Mouse (Mus musculus) mature B cell (primary cell): ENCODE results near the gene Rapgef4.

Experiments used
- in situ Hi-C: fragments of 300-500 bp; cut with MboI; formaldehyde crosslinking; loops from 2 replicates; pipeline ENCODE4 v1.14.3; 2019

Rapgef4 gene

DNA sequence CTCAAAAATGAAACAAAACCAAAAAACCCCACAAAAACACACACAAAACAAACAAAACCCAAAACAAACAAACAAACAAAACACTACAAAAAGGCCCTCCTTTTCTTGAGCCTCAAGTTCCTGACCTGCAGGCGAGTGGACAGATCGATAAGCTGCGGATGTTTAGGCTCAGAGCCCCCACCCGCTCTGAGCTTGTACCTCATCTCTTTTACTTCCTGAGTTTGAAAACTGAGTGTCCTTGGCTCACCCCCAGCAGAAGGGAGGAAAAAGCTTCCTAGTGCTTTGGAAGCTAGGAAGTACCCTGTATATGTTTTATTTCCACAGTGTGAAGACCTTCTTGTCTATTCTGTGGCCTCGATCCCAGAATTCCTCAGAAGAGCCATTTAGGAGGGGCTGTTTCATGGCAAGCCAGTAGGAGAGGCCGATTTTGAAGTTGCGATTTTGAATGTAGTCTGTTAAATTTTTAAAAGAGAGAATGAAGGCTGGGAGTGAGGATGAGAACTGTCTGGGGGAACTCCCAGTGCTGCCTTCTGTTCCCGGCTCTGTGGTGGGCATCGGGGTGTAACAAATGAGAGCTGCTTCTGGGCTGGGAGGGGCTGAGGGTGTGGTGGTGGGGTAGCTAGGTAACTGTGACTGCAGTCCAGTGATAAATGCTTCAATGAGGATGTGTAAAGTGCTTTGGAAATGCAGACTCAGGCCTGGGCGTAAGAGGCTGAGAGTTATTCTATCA, 2.0 kb downstream of the Rapgef4 start:
- in situ Hi-C loops: no loop called here

DNA sequence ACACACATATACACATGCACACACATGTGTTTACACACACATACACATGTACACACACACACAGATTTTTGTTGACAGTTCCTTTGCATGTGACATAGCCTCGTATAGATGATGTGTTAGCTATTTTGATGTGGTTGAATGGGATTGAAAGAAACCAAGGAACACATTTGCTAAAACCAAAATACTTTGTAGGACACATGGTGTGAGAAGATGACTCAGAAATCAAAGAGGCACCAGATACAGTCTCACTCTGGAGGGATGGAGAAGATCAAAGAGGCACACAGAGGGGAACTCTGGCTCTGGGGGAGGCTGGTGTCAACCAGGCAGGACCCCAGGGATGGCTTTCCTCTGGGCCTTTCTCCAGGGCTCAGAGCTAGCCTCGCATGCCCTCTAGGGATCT, 4.7 kb downstream of the Rapgef4 start:
- in situ Hi-C loops: no loop called here

DNA sequence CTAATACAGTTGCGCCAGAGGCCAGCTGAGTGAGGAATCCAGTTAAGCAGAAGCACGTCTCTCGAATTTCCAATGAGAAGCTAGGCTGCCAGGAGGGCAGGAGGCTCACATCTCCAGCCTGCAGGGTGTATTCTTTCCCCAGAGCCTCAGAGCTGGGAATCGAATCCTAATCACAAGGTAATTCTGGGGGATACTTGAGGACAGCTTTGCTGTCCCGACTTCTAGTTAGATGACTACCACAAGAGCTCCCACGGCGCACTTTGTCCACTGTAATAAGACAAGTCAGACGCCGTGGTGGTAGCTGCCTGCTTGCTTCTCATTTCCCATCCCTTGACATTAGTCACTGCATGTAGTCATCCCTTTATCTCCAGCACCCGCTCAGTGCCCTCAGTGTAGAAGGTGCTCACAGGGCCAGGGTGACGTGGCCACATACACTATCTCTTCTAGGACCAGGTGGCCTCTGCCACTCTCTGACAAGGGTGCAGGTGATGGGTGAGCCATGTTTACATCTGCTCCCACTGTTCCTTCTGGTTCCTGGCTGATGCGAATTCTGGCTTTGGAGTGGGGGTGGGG, 5.3 kb downstream of the Rapgef4 start:
- in situ Hi-C loops: no loop called here

GRCm38 (mm10) chr2:71988572-71988971, 7.5 kb downstream of the Rapgef4 start:
- in situ Hi-C loops: no loop called here

- in situ Hi-C loops: no loop called here
Measured at GRCm38 (mm10) chr2:71992129-71992528, 11.1 kb downstream of the Rapgef4 start.

DNA sequence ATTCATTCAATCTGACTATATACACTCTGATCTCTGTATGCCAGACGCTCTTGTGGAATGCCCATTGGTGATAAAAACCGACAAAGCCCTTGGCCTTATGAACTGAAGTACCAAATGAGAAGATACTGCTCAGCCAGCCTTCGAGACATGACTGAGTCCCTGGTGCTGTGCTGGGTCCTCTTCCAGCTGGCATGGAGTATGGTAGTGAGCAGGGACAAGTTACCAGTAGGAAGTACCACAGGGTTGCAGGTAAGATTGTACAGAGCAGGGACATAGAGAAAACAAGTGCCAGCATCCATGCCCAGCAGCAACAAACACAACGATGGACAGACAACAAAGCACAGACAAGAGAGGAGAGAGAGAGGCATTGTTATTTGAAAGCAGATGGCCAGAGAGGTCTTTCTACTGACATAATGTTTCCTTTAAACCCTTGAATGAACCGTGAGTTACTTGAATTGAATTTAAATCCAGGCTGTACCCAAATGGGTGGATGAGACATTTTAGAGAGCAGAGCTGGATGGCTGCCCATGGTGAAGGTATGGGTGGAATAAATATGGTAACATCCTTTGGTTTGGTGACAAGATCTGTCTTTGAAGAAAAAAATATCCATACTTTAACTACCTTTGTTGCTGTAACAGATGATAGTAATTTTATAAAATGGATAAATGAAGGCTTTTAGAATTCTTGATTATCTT, 12.8 kb downstream of the Rapgef4 start:
- in situ Hi-C loops: no loop called here

GRCm38 (mm10) chr2:71998531-71998930, 17.5 kb downstream of the Rapgef4 start:
- in situ Hi-C loops: no loop called here

- in situ Hi-C loops: no loop called here
Measured at GRCm38 (mm10) chr2:72000102-72000501, 19.1 kb downstream of the Rapgef4 start.

DNA sequence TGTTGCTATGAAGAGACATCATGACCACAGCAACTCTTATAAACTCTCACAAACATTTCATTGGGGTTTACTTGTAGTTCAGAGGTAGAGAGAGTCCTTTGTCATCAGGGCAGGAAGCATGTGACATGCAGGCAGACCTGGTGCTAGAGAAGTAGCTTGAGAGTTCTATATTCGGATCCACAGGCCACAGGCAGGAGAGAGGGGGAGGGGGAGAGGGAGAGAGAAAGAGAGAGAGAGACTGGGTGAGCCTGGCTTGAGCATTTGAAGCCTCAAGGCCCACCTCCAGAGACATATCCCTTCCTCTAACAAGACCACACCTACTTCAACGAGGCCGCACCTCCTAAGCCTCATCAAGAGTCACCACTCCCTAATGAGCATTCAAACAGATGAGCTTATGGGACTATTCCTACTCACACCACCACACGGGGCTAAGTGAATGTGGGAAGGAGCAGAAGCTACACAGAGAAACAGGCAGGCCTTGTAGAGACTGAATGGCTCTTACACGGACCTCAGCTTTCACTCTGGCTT, 21.9 kb downstream of the Rapgef4 start:
- in situ Hi-C loops: no loop called here

- in situ Hi-C loops: no loop called here
Measured at GRCm38 (mm10) chr2:72003756-72004525, 22.9 kb downstream of the Rapgef4 start.

- in situ Hi-C loops: no loop called here
Measured at GRCm38 (mm10) chr2:72005051-72005450, 24.0 kb downstream of the Rapgef4 start.

DNA sequence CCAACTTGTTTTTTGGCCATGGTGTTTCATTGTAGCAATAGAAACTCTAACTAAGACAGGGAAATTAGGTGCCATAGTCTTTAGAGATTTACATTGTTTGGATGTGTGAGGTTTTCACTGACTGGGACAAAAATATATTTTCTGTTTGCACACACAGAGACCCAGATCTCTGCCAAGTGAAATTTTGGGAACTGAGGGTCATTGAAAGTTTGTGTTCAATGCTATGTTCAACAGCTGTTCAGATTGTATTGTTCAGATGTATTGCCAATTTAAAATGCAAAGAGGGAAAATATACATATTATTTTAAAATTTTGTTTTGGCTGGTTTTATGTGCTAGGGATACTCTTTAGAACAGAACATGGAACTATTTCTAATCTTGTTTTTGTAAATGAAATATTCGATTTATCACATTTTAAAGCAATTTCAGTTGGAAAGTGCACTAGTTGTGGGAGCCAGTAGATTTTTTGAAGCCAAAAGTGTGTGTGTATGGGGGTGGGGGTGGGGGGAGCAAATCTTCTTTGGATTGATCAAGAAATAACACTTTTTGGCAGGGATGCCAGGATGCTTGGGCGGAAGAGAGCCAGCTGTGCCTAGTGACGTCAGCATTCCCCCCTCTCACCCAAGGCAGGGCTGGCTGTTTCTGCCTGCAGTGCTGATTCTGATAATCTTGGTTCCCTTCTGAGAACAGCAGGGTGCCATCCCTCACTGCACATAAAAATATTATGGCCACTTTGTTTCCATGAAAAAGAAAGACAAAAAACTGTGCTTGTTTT, 28.6 kb downstream of the Rapgef4 start:
- in situ Hi-C loops: no loop called here

DNA sequence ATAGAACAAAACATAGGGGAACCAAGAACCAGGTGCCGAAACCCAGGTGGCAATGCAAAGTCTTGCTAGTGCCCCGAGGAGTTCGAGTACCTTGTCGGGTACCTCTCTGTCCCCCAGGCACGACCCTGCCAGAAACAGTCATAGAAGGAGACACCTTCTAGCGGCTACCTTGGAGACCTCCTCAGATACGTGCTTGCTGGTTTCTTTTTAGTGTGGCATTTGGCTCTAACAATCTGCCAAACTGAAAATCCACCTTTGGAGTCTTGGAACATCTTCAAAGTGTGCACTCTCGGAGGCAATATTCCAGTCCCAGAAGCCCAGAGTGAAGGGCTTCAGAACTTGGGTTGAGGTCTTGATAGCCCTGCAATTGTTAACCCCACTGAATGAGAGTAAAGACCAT, 34.3 kb downstream of the Rapgef4 start:
- in situ Hi-C loops: no loop called here

- in situ Hi-C loops: no loop called here
Measured at GRCm38 (mm10) chr2:72016013-72016412, 35.0 kb downstream of the Rapgef4 start.

DNA sequence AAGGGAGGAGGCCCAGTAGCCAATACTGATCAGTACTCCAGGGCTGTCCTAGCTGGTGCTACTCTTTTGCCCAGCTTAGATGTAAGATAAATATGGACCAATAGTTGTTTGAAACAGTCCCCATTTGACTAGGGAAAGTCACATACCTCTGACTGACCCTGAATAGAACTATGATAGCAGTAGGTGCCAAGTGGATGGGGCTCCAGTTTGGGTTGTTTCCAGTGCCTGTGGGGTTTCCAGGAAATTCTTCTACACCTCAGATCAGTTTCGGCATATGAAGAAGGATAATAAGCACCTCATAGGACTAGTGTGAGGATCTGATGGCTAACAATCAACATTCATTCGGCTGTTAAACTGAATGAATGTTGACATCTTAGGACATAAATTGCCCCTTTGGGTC, 36.1 kb downstream of the Rapgef4 start:
- in situ Hi-C loops: no loop called here

GRCm38 (mm10) chr2:72018736-72019135, 37.7 kb downstream of the Rapgef4 start:
- in situ Hi-C loops: no loop called here

DNA sequence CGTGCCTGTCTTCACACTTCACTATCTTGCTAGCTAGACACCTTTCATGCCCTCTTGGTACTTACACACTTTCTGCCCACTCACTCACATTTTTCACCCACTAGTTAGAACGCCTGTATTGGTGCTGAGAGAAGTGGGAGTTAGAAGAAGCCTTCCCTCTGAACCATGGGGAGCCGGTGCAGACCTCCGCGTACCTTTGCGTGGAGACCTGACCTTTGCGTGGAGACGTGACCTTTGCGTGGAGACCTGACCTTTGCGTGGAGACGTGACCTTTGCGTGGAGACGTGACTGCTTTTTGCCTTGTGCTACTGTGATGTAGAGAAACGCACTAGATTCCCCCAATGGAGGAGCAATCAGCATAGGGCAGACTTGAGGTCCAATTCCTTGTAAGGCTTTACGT, 39.7 kb downstream of the Rapgef4 start:
- in situ Hi-C loops: no loop called here

GRCm38 (mm10) chr2:72021440-72021839, 40.4 kb downstream of the Rapgef4 start:
- in situ Hi-C loops: no loop called here

DNA sequence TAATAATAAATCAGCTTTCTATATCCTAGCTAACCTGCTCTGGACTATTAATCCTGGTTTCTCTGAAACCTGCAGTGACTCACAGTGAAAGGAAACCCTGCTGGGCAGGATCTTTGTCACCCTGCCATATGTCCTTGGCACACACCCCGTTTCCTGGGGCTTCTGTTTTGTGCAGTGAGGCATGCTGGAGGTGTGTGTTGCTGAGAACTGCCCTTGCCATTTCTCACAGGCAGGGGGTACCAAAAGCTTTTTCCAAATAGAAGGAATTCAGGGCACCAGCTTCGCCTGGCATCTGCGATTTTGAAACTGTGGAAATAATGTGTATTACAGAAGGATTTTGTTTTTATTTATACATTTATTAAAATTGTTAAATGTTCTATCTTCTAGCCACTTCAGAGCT, 40.8 kb downstream of the Rapgef4 start:
- in situ Hi-C loops: no loop called here

DNA sequence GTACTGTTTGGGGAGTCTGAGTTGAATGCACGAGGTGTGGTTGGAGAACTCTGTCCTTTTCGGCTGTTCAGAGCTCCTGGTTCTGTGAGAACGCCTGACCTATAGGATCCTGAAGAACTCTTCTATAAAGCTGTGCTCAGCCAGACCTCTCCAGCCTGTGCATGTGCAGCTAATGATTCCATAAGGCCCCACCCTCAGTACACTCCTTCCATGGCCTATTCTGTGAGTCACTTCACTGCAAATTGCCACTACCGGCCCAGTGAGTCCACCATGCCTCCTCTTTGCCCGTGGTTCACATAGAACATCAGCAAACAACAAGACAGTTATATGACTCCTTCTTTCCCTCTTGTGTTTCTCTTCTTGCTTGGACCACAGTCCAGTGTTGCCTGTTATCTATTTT, 42.8 kb downstream of the Rapgef4 start:
- in situ Hi-C loops: no loop called here

DNA sequence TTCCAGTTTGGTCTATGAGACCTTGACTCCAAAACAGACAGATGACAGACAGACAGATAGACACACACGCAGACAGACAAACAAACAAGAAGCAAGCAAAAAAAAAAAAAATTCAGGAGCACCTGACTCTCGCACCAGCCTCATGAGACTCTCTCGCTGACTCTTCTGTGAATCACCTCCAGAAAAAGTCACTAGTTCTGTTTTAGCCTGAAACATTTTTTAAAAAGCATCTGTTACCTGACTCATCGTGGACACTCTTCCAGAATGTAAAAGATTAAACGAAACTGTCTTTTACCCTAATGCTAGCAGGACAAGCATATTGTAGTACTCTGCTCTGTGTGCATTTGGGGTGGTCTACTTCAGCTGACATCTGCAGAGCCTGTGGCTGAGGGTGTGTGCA, 44.6 kb downstream of the Rapgef4 start:
- in situ Hi-C loops: no loop called here
